Mouse (Mus musculus): ENCODE results near the gene Rph3a. TPM values are rescaled to one million over a fixed set of nuclear protein-coding genes. Genes with fewer than 3 reads are reported as not detected.

Rph3a gene
- polyA plus RNA-seq, 1 experiment from 2014 or later: 0.05 TPM

- Histone ChIP-seq H3K9ac (replicated peaks; ENCODE audit: low read length) (no peak overlapping the region), H3K4me1 (ENCODE audit: insufficient read depth, low read length) (no peaks in the 10 kb centered on the region), H3K27me3 (ENCODE audit: insufficient read depth, low read length) (peaks cover 18% of the 10 kb centered on the region), H3K9me3 (ENCODE audit: low read length) (no peaks in the 10 kb centered on the region), H3K4me3 (ENCODE audit: low read length) (no peak overlapping the region), H3K4me2 (replicated peaks; ENCODE audit: low read depth, low read length) (no peak overlapping the region), H3K36me3 (ENCODE audit: insufficient read depth, low read length) (no peaks in the 10 kb centered on the region), H3K27ac (ENCODE audit: low read length) (no peak overlapping the region)
- no peak for ATAC-seq (ENCODE audit: low FRiP score, low TSS enrichment)
- 40% methylated on average over 2 of the region's 2 CpGs for WGBS
Measured at GRCm38 (mm10) chr5:121011962-121012361, 2.1 kb upstream of the Rph3a start.

GRCm38 (mm10) chr5:121009406-121009805 is 486 bp downstream of the Rph3a start:
- 2% methylated on average over 19 of the region's 19 CpGs for WGBS
- Histone ChIP-seq H3K27me3 (ENCODE audit: insufficient read depth, low read length) (peaks cover 18% of the 10 kb centered on the region), H3K36me3 (ENCODE audit: insufficient read depth, low read length) (no peaks in the 10 kb centered on the region), H3K9me3 (ENCODE audit: low read length) (no peaks in the 10 kb centered on the region), H3K4me1 (ENCODE audit: insufficient read depth, low read length) (no peaks in the 10 kb centered on the region), H3K27ac (ENCODE audit: low read length) (no peak overlapping the region), H3K9ac (replicated peaks; ENCODE audit: low read length) (no peak overlapping the region), H3K4me3 (ENCODE audit: low read length) (no peak overlapping the region), H3K4me2 (replicated peaks; ENCODE audit: low read depth, low read length) (no peak overlapping the region)
- no peak for ATAC-seq (ENCODE audit: low FRiP score, low TSS enrichment)

- no peak overlapping the region for H3K27ac ChIP-seq (ENCODE audit: low read length)
- no peaks in the 10 kb centered on the region for H3K9me3 ChIP-seq (ENCODE audit: low read length)
- 18% methylated on average over 15 of the region's 15 CpGs for WGBS
- H3K36me3 ChIP-seq (ENCODE audit: insufficient read depth, low read length): no peaks in the 10 kb centered on the region
- H3K9ac ChIP-seq (replicated peaks; ENCODE audit: low read length): no peak overlapping the region
- no peak overlapping the region for H3K4me3 ChIP-seq (ENCODE audit: low read length)
- no peak overlapping the region for H3K4me2 ChIP-seq (replicated peaks; ENCODE audit: low read depth, low read length)
- H3K27me3 ChIP-seq (ENCODE audit: insufficient read depth, low read length): peaks cover 21% of the 10 kb centered on the region
- ATAC-seq (ENCODE audit: low FRiP score, low TSS enrichment): no peak
- no peaks in the 10 kb centered on the region for H3K4me1 ChIP-seq (ENCODE audit: insufficient read depth, low read length)
Measured at GRCm38 (mm10) chr5:121008411-121009239, 1.3 kb downstream of the Rph3a start.

GRCm38 (mm10) chr5:121007563-121007962 is 2.3 kb downstream of the Rph3a start:
- WGBS: 79% methylated on average over 3 of the region's 3 CpGs
- Histone ChIP-seq H3K4me2 (replicated peaks; ENCODE audit: low read depth, low read length) (no peak overlapping the region), H3K27ac (ENCODE audit: low read length) (no peak overlapping the region), H3K4me1 (ENCODE audit: insufficient read depth, low read length) (no peaks in the 10 kb centered on the region), H3K9ac (replicated peaks; ENCODE audit: low read length) (no peak overlapping the region), H3K4me3 (ENCODE audit: low read length) (no peak overlapping the region), H3K27me3 (ENCODE audit: insufficient read depth, low read length) (peaks cover 21% of the 10 kb centered on the region), H3K9me3 (ENCODE audit: low read length) (no peaks in the 10 kb centered on the region), H3K36me3 (ENCODE audit: insufficient read depth, low read length) (no peaks in the 10 kb centered on the region)
- ATAC-seq (ENCODE audit: low FRiP score, low TSS enrichment): no peak

GRCm38 (mm10) chr5:121007130-121007529 is 2.8 kb downstream of the Rph3a start:
- H3K27me3 ChIP-seq (ENCODE audit: insufficient read depth, low read length): peaks cover 21% of the 10 kb centered on the region
- no peak overlapping the region for H3K9ac ChIP-seq (replicated peaks; ENCODE audit: low read length)
- H3K4me2 ChIP-seq (replicated peaks; ENCODE audit: low read depth, low read length): no peak overlapping the region
- H3K4me3 ChIP-seq (ENCODE audit: low read length): no peak overlapping the region
- ATAC-seq (ENCODE audit: low FRiP score, low TSS enrichment): no peak
- H3K36me3 ChIP-seq (ENCODE audit: insufficient read depth, low read length): no peaks in the 10 kb centered on the region
- WGBS: 77% methylated on average over 8 of the region's 8 CpGs
- H3K9me3 ChIP-seq (ENCODE audit: low read length): no peaks in the 10 kb centered on the region
- H3K4me1 ChIP-seq (ENCODE audit: insufficient read depth, low read length): no peaks in the 10 kb centered on the region
- no peak overlapping the region for H3K27ac ChIP-seq (ENCODE audit: low read length)

DNA sequence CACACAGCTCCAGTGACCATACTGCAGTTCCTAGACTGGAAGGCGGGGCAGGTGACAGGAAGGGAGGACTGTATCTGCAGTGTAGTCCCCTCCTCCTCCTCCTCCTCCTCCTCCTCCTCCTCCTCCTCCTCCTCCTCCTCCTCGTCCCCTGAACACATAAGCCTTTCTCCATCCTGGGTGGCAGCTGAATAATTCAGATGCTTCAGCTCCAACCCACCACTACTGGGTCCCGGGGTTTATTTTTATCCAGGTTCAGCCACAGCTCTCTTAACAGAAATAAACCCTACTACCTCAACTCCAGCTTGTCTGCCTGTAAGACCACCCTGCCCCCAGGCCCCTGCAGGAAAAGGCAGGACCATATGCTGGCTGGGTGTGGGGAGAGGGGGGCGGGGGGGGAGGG is 3.7 kb downstream of the Rph3a start:
- no peaks in the 10 kb centered on the region for H3K36me3 ChIP-seq (ENCODE audit: insufficient read depth, low read length)
- no peak overlapping the region for H3K9ac ChIP-seq (replicated peaks; ENCODE audit: low read length)
- ATAC-seq (ENCODE audit: low FRiP score, low TSS enrichment): no peak
- peaks cover 21% of the 10 kb centered on the region for H3K27me3 ChIP-seq (ENCODE audit: insufficient read depth, low read length)
- H3K27ac ChIP-seq (ENCODE audit: low read length): no peak overlapping the region
- no peak overlapping the region for H3K4me3 ChIP-seq (ENCODE audit: low read length)
- H3K9me3 ChIP-seq (ENCODE audit: low read length): no peaks in the 10 kb centered on the region
- WGBS: 61% methylated on average over 3 of the region's 4 CpGs
- no peak overlapping the region for H3K4me2 ChIP-seq (replicated peaks; ENCODE audit: low read depth, low read length)
- no peaks in the 10 kb centered on the region for H3K4me1 ChIP-seq (ENCODE audit: insufficient read depth, low read length)

- no peak for ATAC-seq (ENCODE audit: low FRiP score, low TSS enrichment)
- Histone ChIP-seq H3K4me3 (ENCODE audit: low read length) (no peak overlapping the region), H3K4me1 (ENCODE audit: insufficient read depth, low read length) (no peaks in the 10 kb centered on the region), H3K27ac (ENCODE audit: low read length) (no peak overlapping the region), H3K27me3 (ENCODE audit: insufficient read depth, low read length) (peaks cover 16% of the 10 kb centered on the region), H3K9ac (replicated peaks; ENCODE audit: low read length) (no peak overlapping the region), H3K9me3 (ENCODE audit: low read length) (no peaks in the 10 kb centered on the region), H3K4me2 (replicated peaks; ENCODE audit: low read depth, low read length) (no peak overlapping the region), H3K36me3 (ENCODE audit: insufficient read depth, low read length) (no peaks in the 10 kb centered on the region)
- 26% methylated on average over 17 of the region's 17 CpGs for WGBS
Measured at GRCm38 (mm10) chr5:121003781-121004180, 6.1 kb downstream of the Rph3a start.

- 41% methylated on average over 12 of the region's 12 CpGs for WGBS
- Histone ChIP-seq H3K36me3 (ENCODE audit: insufficient read depth, low read length) (no peaks in the 10 kb centered on the region), H3K9me3 (ENCODE audit: low read length) (no peaks in the 10 kb centered on the region), H3K27ac (ENCODE audit: low read length) (no peak overlapping the region), H3K27me3 (ENCODE audit: insufficient read depth, low read length) (peaks cover 3% of the 10 kb centered on the region; the same call in 1 of the 2 replicates), H3K4me2 (replicated peaks; ENCODE audit: low read depth, low read length) (no peak overlapping the region), H3K4me1 (ENCODE audit: insufficient read depth, low read length) (no peaks in the 10 kb centered on the region), H3K9ac (replicated peaks; ENCODE audit: low read length) (no peak overlapping the region), H3K4me3 (ENCODE audit: low read length) (no peak overlapping the region)
- ATAC-seq (ENCODE audit: low FRiP score, low TSS enrichment): no peak
Measured at GRCm38 (mm10) chr5:120999573-120999972, 10.3 kb downstream of the Rph3a start.

DNA sequence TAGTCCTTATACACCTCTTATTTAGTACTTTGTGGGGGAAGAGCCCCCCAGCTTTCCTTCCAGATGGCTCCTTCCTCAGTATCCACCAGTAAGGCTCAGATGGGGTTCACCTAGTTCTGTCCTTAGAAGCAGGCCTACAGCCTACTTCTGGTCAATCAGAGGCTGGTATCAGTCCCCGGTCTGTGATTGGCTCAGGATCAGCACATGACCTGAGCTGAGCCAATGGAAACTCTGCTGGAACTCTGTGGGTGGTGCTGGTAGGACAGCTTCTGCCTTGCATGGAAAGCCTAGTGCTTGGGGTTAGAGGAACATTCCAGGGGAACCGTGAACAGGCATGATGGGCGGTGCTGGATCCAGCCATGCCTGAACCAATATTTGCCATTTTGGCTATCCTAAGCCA is 21.5 kb downstream of the Rph3a start:
- Histone ChIP-seq H3K4me2 (replicated peaks; ENCODE audit: low read depth, low read length) (no peak overlapping the region), H3K36me3 (ENCODE audit: insufficient read depth, low read length) (no peaks in the 10 kb centered on the region), H3K9me3 (ENCODE audit: low read length) (no peaks in the 10 kb centered on the region), H3K4me1 (ENCODE audit: insufficient read depth, low read length) (no peaks in the 10 kb centered on the region), H3K9ac (replicated peaks; ENCODE audit: low read length) (no peak overlapping the region), H3K4me3 (ENCODE audit: low read length) (no peak overlapping the region), H3K27ac (ENCODE audit: low read length) (no peak overlapping the region), H3K27me3 (ENCODE audit: insufficient read depth, low read length) (no peaks in the 10 kb centered on the region)
- 91% methylated on average over 3 of the region's 3 CpGs for WGBS
- ATAC-seq (ENCODE audit: low FRiP score, low TSS enrichment): no peak

DNA sequence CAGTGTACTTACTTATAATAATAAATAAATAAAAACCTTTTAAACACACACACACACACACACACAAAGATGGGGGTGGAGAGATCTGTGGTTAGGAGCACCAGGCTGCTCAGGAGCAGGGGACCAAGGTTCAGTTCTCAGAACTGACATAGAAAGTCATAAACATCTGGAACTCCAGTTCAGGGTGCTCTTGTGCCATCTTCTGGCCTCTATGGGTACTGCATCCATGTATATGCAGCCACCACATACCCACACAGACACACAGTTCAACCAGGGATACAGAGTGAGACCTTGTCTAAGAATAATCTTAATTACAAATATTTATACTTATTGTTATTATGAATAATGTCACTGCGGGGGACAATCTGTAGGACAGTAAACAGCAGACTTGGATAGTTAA is 26.9 kb downstream of the Rph3a start:
- ATAC-seq (ENCODE audit: low FRiP score, low TSS enrichment): no peak
- Histone ChIP-seq H3K9me3 (ENCODE audit: low read length) (peaks cover 3% of the 10 kb centered on the region), H3K27me3 (ENCODE audit: insufficient read depth, low read length) (no peaks in the 10 kb centered on the region), H3K4me2 (replicated peaks; ENCODE audit: low read depth, low read length) (no peak overlapping the region), H3K4me3 (ENCODE audit: low read length) (no peak overlapping the region), H3K9ac (replicated peaks; ENCODE audit: low read length) (no peak overlapping the region), H3K36me3 (ENCODE audit: insufficient read depth, low read length) (no peaks in the 10 kb centered on the region), H3K27ac (ENCODE audit: low read length) (no peak overlapping the region), H3K4me1 (ENCODE audit: insufficient read depth, low read length) (no peaks in the 10 kb centered on the region)
- WGBS: 78% methylated on average over 1 of the region's 1 CpGs

Measured in kidney, embryonic 16.5 days (tissue).